ENCODE assay signal across 8 mouse cellular contexts in the genomic region with DNA sequence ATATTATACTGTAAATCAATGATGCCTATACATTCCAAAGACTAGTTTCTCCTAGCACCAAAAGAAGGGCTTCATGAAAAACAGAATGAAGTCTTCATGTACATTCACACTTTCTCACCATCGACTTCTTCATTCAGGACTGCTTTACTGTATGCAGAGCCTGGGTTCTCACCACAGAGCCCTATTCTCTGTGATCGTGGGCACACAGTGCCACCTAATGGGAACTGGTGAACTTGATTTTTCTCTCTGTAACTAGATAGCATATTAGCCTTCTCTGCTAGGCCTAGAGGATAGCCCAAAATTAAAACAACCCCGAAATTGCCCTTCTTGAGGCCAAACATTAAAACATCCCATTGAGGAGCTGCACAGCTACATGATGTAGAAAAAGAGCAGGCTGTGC.
A peak's percentile ranks its signal among the peaks of the same experiment; 100 is the strongest.
DNase-seq lines count a peak whose midpoint lies in the region; ATAC-seq lines count a peak whose summit lies in the region.

No protein-coding gene starts in this region.

- no peak overlapping the region for H3K4me2 ChIP-seq in limb, embryonic 11.5 days (ENCODE audit: low read depth, severe bottlenecking)

- ATAC-seq in limb, embryonic 11.5 days (ENCODE audit: insufficient number of reproducible peaks, low FRiP score, low TSS enrichment, low read depth) = no peak
- ATAC-seq in erythroblast, adult 5-6 weeks (replicated peaks; ENCODE audit: low FRiP score, poor library complexity, severe bottlenecking) = no peak

- H3K4me3 ChIP-seq in limb, embryonic 11.5 days (ENCODE audit: low read depth, low read length) = no peak overlapping the region
- no peak overlapping the region for H3K4me3 ChIP-seq in limb, embryonic 10.5 days

- no peaks in the 10 kb centered on the region for H3K27me3 ChIP-seq in limb, embryonic 11.5 days (ENCODE audit: control insufficient read depth, insufficient read depth, low read length)
- H3K27me3 ChIP-seq in limb, embryonic 10.5 days (ENCODE audit: low read depth, poor library complexity, severe bottlenecking) = no peaks in the 10 kb centered on the region

- no peak overlapping the region for H3K9ac ChIP-seq in limb, embryonic 11.5 days (ENCODE audit: low read length)

- 50% methylated on average over 3 of the region's 3 CpGs for WGBS in limb, embryonic 11.5 days
- WGBS in limb, embryonic 10.5 days = 49% methylated on average over 3 of the region's 3 CpGs

- intact Hi-C loops in left cerebral cortex, postnatal 14 days (cut with DNase I) = loop anchor here (2.0 kb wide), 1 partner anchor 65 kb away; no protein-coding TSS in a partner anchor

- no peaks in the 10 kb centered on the region for H3K9me3 ChIP-seq in limb, embryonic 11.5 days (ENCODE audit: control insufficient read depth, low read length)
- no peaks in the 10 kb centered on the region for H3K9me3 ChIP-seq in limb, embryonic 10.5 days (replicated peaks)

- H3K36me3 ChIP-seq in limb, embryonic 11.5 days (ENCODE audit: control insufficient read depth, insufficient read depth, low read length) = no peaks in the 10 kb centered on the region
- no peaks in the 10 kb centered on the region for H3K36me3 ChIP-seq in limb, embryonic 10.5 days

- no peaks in the 10 kb centered on the region for H3K4me1 ChIP-seq in limb, embryonic 11.5 days (ENCODE audit: control insufficient read depth, insufficient read depth, low read length)
- no peaks in the 10 kb centered on the region for H3K4me1 ChIP-seq in limb, embryonic 10.5 days

- DNase-seq in limb, embryonic 11.5 days (ENCODE audit: low spot score) = peak; percentile 32
- DNase-seq in limb, embryonic 10.5 days (ENCODE audit: low spot score) = no peak
- DNase-seq in embryo, embryonic 10 days (ENCODE audit: low spot score) = peak; percentile 44
- DNase-seq in heart, postnatal 4 days = peak; percentile 55
- peak; percentile 59 to 78 for DNase-seq in left cerebral cortex, postnatal 14 days (ENCODE audit: low spot score in 2 of 2)
- DNase-seq in right cerebral cortex, postnatal 36 days (ENCODE audit: low spot score in 2 of 2) = peak; percentile 27 to 47
- DNase-seq in yolk sac, embryonic 10.5 days (ENCODE audit: low spot score) = no peak

- no peak overlapping the region for H3K27ac ChIP-seq in limb, embryonic 11.5 days (replicated peaks; ENCODE audit: low read depth, low read length)
- no peak overlapping the region for H3K27ac ChIP-seq in limb, embryonic 10.5 days

Comparison
In these comparisons a context has a peak if more than half of its experiments do, and no peak if none do; other contexts are left out.
1. DNase-seq: peak in limb, embryonic 11.5 days (single experiment), embryo, embryonic 10 days (single experiment), heart, postnatal 4 days (single experiment), left cerebral cortex, postnatal 14 days (2 of 2) and right cerebral cortex, postnatal 36 days (2 of 2); none in limb, embryonic 10.5 days (single experiment) and yolk sac, embryonic 10.5 days (single experiment).